Mouse (Mus musculus) olfactory bulb, adult 2 months (tissue): ENCODE data around the gene Dph5.

Experiments used
- CTCF ChIP-seq: fragments of 200-500 bp; IDR thresholded peaks from 2 replicates; pipeline ENCODE4 v1.5.1; 2012; ENCODE audit warnings: low read depth, mild to moderate bottlenecking, low read length, moderate library complexity; ENCODE audit not compliant: insufficient read depth
- POLR2A ChIP-seq: fragments of 200-500 bp; IDR thresholded peaks from 2 replicates; pipeline ENCODE4 v1.6.1; 2012; ENCODE audit warnings: mild to moderate bottlenecking, low read depth, low read length, moderate library complexity; ENCODE audit not compliant: insufficient read depth

- TF ChIP-seq CTCF (no peak), POLR2A (no peak)
Measured at GRCm38 (mm10) chr3:115964071-115964470, 76.4 kb downstream of the Dph5 start.
